Mouse (Mus musculus) retina, embryonic 14.5 days (tissue): Measurements from ENCODE around the gene Pheta2.
"Not testable (repeated sequence)": the region's sequence is repeated elsewhere in the genome, so short reads cannot be mapped to it uniquely, and the experiment has no call there.

Experiments
- DNase-seq: peaks from one replicate; pipeline ENCODE4 v3.0.0-alpha.2; 2015; ENCODE audit warnings: low spot score

Pheta2 gene

GRCm38 (mm10) chr15:82368851-82369250, 30.1 kb downstream of the Pheta2 start:
- no peak for DNase-seq

- no peak for DNase-seq
These were observed 33.7 kb downstream of the Pheta2 start for GRCm38 (mm10) chr15:82372446-82372845.

- no peak for DNase-seq
These were observed 34.2 kb downstream of the Pheta2 start for GRCm38 (mm10) chr15:82372991-82373390.

GRCm38 (mm10) chr15:82374437-82374836, 35.7 kb downstream of the Pheta2 start:
- DNase-seq = no peak

- no peak for DNase-seq
These were observed 37.1 kb downstream of the Pheta2 start for GRCm38 (mm10) chr15:82375855-82376254.

GRCm38 (mm10) chr15:82376393-82377138, 37.8 kb downstream of the Pheta2 start:
- no peak for DNase-seq

GRCm38 (mm10) chr15:82377701-82378100, 39.0 kb downstream of the Pheta2 start:
- DNase-seq = no peak

- peak; percentile 22 for DNase-seq
These were observed 39.8 kb downstream of the Pheta2 start for GRCm38 (mm10) chr15:82378261-82379180.

GRCm38 (mm10) chr15:82379511-82379870, 40.7 kb downstream of the Pheta2 start:
- DNase-seq = no peak

- DNase-seq = peak; percentile 58
These were observed 41.4 kb downstream of the Pheta2 start, which contains the start of gene Cyp2d22 for GRCm38 (mm10) chr15:82379871-82380713. Cyp2d22 (minus strand) TSS chr15:82380260.

- no peak for DNase-seq
These were observed 41.9 kb downstream of the Pheta2 start for GRCm38 (mm10) chr15:82380714-82381062.

GRCm38 (mm10) chr15:82382441-82382840, 43.7 kb downstream of the Pheta2 start:
- DNase-seq = no peak

GRCm38 (mm10) chr15:82385729-82386128, 47.0 kb downstream of the Pheta2 start:
- DNase-seq = no peak

GRCm38 (mm10) chr15:82389916-82390315, 51.2 kb downstream of the Pheta2 start:
- DNase-seq = not testable (repeated sequence)

- not testable (repeated sequence) for DNase-seq
These were observed 55.2 kb downstream of the Pheta2 start, which contains the start of gene Cyp2d11 for GRCm38 (mm10) chr15:82393922-82394321. Cyp2d11 (minus strand) TSS chr15:82394022.
